Mouse (Mus musculus): Measurements from ENCODE around the gene Kif22. TPM values are rescaled to one million over a fixed set of nuclear protein-coding genes. Genes with fewer than 3 reads are reported as not detected.
A peak's percentile ranks its signal among the peaks of the same experiment; 100 is the strongest.

The Kif22 gene
- total RNA-seq, 4 experiments from 2014 or later: 1.2 to 2.2 (median 1.6) TPM; not detected in 1

DNA sequence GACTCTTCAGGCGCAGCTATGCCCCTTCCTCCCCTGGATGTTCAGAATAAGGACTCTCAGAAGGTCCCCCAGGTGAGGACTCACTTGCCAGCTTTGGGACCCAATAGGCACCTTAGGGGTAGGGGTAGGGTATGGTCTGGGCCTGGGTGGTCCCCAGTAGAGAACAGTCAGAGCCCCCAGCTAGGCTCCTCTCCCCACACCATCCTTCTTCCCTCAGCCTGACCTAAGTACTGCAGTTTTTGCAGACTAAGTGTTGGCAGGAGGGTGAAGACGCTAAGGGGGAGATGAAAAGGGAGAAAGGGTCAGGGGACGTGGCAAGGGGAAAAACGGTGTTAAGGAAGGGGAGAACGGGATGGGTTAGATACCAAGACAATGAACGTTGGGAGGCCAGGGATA, 24.3 kb downstream of the Kif22 start:
- no peak for DNase-seq (ENCODE audit: low spot score)

DNA sequence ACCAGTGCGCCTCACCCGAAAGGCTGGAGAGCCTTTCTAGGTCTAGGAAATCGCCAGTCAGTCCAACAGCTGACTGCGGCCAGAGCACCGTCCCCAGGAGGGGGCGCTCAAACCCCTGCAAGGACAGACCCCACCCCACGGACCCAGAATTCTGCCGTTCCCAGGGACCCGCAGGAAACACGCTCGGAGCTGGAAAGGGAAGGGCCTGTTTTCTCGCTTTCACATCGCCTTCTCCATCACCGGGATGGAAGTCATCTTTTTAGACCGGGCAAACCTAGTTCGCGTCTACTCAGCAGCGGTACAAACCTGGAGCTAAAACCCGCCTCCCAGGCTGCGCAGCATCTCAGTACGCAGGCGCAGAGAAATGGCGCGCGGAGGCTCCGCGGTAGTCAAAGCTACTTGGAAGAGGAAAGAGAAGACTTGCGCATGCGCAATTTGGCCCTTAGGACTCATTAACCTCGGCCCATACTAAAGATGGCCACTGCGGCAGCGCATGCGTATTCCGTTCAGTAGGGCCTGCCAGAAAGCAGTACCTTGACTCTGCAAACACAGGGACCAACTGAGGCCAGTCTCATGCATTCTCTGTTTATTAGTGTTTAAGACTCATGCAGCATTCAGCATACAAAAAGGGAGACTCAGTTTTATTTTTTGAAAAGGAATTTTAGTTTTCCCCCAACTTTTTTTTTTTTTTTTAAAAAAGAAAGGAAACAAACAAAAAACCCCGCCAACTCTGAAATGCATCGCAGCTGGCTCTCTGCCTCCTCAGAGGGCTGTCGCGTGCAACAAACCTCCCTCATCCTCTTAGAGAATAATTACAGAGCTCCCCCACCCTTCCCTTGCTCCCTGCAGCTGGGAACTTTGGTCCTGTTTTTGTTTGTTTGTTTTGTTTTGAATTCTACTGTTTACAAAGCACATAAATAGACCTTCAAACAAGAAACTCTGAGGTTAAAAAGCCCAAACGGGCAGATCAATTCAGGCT, 25.0 kb downstream of the Kif22 start, which contains the start of gene Pagr1a:
Gene Pagr1a (minus strand): TSS at position 382 of the 979 bp plus-strand sequence.
- peak; percentile 97 for DNase-seq (ENCODE audit: low spot score)

DNA sequence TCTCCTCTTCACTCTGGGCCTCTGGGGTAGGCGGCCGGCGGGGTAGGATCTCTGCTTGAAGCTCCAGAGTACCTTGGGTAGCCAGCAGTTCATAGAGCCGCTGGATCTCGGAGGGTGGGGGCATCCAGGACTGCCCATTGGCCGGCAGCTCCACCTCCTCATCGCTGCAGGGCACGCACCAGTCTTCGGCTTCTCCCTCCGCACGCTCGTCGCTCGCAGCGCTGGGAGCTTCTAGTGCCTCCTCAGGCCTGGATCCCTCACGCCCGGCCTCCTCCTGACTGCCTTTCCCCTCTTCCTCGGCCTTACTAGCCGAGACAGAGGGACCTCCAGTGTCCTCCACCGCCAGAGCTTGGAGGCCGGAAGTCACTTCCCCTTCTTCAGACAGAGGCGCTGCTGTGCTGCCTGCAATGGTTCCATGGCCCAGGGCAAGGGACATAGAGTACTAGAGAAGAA, 25.8 kb downstream of the Kif22 start:
- DNase-seq (ENCODE audit: low spot score): no peak

DNA sequence TGATC, 26.0 kb downstream of the Kif22 start, which contains the start of gene Pagr1b:
Gene Pagr1b (minus strand): TSS at position 4 of the 5 bp plus-strand sequence.
- no peak for DNase-seq (ENCODE audit: low spot score)

DNA sequence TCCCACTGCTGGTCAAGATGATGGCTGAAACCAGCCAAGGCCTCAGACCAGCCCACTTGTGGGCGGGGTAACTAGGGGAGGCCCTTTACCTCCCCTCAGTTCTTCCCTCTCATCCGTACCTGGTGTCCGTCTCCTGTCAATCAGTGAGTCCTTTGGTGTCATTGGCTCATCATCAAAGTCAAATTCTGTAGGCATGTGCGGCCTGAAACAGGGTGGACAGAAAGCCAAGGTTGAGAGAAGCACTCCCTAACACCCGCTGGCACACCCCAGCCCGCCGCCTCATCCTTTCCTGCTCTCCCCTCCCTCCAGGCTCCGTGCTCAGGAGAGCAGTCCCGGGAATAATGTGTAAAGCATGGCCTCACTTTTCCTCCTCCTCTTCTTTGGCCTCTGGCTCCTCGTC, 26.2 kb downstream of the Kif22 start:
- no peak for DNase-seq (ENCODE audit: low spot score)

DNA sequence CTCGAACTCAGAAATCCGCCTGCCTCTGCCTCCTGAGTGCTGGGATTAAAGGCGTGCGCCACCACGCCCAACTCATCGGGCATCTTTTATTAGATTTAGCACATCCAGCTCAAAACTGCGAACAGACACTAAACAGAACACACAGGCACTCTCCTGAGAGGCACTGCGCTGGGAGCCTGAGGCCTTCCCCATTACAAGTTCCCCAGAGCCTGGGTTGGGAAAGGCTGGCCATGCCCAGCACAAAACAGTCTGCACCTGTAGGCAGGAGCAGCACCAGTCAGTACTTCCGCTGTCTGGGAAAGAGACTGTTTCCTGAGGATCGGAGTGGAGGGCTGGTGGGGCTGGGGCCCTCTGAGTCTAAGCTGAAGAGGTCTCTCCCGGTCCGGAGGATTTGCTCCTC, 27.3 kb downstream of the Kif22 start:
- DNase-seq (ENCODE audit: low spot score): no peak

DNA sequence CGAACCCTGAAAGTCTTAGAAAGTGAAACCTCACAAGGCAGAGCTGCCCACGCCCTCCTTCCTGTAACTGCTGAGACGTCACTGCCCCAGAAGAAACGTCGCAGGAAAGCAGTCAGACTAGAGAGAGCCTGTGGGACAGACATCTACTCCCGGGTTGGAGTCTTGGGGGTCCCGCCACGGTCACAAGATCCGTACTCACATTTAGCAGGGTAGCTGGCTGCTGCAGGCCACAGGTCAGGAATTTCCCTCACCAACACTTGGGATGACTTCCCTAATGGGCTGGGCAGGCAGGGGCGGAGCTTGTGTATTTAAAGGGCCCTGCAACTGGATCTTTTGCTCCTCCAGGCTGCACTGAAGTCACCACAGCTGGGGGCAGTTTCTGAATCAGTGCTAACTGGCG, 28.0 kb downstream of the Kif22 start, which contains the start of gene Mvp:
Gene Mvp (minus strand): TSS at position 302 of the 400 bp plus-strand sequence.
- DNase-seq (ENCODE audit: low spot score): peak; percentile 87

DNA sequence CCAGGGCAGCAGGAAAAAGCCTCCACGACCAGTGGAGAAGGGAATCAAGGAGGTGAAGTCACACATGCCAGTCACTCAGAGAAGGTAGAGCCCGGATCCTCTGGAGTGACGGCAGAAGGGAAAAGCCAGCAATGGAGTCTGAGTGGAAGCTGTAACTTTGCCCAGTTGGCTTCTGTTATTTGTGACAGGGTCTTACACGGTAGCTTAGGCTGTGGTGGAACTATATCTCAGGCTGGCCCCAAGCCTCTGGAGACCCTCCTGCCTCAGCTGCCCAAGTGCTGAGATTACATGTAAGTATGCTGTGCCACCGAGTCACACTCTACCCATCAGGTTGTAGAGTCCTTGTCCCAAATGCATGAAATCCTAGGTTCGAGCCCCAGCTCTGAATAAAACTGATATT, 28.9 kb downstream of the Kif22 start:
- DNase-seq (ENCODE audit: low spot score): no peak

DNA sequence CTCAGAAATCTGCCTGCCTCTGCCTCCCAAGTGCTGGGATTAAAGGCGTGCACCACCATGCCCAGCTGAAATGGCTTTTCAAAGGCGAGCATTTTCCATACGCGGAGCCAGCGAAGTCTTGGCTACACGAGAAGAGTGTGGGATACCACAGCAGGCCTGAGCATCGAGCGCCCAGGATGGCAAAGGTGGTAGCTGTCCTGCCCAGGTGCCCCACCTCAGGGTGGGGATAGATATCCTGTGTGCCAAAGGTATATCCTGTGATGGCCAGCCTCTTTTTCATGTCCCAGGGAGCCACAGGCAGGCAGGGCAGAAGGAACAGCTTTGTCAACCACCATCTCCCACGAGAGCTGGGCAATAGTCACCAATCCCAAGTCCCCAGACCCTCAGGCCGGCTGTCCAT, 29.4 kb downstream of the Kif22 start:
- no peak for DNase-seq (ENCODE audit: low spot score)

DNA sequence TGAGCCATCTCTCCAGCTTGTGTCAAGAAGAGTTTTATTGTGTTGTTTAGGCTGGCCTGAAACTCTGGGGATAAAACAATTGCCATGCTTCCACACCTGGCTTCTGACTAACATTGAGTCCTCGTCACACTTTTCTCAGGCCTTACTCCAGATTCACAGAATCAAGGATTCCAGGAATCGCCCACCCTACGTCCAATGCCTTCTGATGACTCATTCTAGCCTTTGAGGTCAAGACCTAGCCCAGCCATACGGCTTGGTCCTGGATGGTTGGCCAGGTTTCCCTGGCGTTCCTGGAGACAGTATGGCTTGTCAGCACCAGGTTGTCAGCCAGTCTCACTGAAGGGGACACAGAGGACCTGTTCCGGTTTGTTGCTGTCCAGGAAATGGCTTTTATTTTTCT, 29.9 kb downstream of the Kif22 start:
- DNase-seq (ENCODE audit: low spot score): no peak

DNA sequence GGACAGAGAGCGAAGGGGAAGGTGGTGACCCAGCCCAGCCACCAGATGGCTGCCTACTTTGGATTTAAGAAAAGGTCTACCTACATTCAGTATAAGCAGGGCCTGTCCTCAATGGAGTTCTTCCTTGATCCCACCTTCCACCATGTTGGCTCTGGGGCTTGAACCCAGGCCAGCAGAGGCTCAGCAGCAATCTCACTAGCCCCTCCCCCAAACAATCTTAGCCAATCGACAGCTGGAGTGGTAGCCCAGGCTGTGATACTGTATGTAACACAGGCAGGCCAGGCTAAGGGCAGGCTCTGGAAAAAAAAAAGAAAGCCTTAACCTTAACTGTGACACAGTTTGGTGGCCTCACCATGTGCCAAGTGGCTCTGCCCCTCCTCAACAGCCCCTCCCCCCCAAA, 30.6 kb downstream of the Kif22 start:
- no peak for DNase-seq (ENCODE audit: low spot score)

DNA sequence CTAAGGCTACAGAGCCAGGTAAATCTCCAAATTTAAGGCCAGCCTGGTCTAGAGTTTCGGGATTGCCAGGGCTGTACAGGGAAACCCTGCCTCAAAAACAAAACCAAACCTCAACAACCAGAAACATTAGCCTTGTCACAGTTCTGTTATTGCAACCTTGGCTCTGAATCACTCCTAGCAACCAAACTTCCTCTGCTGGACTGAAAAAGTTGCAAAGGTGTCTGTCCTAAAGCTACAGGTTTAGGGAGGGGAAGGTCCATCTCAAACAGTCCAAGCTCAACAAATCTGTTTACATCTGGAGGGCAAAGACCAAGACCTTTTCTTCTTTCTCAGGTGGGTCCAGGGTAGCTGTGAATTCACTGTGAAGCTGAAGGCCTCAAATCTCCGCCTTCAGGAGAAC, 31.2 kb downstream of the Kif22 start:
- DNase-seq (ENCODE audit: low spot score): no peak

DNA sequence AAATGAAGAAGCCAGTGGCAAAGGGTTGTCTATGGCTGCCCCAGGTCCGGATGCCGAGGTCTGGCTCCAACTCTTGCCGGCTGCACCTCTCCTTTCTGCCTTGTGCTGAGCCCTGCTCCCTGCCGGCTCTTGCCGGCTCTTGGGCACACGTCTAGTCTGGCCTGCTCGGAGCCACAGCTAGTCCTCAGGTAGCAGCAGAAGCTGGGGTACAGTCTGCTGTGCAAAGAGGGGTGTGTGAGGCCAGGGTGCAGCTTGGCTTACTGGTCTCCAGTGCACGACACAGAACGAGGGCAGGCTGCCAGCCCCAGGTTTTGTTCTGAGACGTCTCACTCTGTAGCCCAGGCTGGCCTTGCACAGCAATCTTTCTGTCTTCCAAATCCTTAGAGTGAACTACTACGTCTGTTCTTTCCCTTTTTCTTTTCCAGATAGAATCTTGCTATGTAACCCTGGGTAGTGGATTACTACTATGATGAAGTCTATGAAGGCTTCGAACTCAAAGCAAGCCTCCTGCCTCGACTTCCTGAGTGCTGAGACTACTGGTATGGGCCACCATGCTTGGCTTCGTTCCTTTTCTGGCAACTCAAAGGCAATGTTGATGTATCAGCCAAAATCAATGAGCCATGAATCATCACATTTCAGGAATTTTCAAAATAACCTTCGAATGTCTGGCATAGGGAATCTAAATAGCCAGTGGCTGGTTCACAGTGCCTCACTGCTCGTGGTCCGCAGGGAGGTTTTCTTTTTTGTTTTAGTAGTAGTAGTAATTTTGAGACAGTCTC, 32.8 kb downstream of the Kif22 start:
- no peak for DNase-seq (ENCODE audit: low spot score)

DNA sequence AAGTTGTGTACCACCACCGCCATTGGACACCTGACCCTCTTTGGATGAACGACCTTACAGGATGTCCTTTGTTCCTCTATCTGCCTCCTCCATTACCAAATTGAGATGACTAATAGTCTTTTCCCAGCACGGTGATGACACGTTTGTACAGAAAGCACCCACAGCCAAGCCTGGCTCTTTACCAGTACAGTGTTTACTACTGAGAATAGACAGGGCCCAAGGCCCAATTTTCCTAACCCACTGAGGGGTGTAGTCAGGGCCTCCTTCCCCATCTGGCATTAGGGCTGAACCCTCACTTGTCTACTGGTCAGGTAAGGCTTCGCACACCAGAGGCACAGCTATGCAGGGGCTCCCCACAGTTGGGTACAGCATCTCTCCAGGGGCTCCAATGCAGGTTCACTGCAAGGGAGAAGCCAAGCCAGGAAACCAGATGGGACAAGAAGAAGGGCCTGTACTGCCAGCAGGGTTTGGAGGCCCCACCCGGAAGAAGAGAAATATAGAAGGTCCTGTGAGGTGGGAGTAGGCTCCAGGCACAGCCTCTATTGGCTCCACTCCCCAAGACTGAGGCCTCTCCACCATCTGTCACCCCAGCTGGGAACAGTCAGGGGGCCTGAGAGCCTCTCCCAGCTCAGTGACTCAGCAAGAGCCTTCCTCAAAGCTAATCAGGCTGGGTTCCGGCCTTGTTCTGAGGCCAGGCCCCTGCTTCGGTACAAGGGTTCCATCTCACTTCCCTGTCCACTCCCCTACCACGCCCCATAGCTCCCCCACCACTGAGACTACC, 33.8 kb downstream of the Kif22 start:
- peak; percentile 87 for DNase-seq (ENCODE audit: low spot score)

DNA sequence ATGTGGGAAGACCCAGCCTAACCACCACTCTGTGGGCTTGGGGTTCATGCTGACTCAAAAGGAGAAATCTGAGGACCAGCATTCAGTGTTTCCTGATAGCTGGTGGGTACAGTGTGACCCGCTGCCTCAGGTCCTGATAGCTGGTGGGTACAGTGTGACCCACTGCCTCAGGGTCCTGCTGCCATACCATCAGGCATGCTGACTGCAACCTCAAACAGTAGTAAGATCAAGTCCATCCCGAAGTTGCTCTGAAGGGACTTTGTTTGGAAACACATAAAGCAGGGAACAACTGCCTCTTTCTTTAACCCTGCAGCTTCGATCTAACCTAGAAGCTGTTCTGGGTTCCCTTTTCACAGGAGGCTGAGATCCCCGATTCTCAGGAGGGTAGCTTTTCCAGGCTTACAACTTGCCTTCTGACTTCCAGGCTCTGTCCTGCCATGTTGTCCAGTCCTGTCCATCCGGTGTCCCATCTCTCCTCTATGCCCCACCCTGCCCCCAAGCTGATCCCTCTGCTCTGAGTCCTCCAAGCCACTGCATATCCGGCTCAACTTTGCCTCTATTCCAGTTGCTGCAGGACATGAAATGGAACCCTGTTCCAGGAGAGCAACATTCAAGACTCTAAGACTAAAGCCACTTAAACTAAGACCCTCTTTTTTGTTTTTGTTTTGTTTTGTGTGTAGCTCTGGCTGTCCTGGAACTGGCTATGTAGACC, 34.8 kb downstream of the Kif22 start:
- DNase-seq (ENCODE audit: low spot score): no peak

DNA sequence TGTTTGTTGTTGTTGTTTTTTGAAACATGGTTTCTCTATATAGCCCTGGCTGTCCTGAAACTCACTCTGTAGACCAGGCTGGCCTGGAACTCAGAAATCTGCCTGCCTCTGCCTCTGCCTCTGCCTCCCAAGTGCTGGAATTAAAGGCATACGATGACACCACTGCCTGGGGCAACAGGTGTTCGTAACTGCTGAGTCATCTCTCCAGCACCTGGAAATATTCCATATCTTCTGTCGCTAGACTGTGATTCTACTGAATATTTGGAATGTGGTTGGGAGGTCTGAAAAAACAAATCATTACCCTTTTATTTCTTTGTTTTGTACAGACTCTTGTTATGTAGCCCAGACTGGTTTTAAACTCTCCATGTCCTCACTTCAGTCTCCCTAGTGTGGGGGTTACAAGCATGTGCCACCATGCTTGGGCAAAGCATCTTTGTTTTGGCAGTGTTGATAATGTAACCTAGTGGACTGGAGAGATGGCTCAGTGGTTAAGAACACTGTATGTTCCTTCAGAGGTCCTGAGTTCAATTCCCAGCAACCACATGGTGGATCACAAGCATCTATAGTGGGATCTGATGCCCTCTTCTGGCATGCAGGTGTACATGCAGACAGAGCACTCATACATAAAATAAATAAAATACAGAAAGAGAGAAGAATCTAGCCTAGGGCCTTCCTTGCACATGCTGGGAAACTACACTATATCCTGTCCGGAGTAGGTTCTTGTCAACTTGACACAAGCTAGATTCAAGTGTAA, 38.0 kb downstream of the Kif22 start:
- no peak for DNase-seq (ENCODE audit: low spot score)

DNA sequence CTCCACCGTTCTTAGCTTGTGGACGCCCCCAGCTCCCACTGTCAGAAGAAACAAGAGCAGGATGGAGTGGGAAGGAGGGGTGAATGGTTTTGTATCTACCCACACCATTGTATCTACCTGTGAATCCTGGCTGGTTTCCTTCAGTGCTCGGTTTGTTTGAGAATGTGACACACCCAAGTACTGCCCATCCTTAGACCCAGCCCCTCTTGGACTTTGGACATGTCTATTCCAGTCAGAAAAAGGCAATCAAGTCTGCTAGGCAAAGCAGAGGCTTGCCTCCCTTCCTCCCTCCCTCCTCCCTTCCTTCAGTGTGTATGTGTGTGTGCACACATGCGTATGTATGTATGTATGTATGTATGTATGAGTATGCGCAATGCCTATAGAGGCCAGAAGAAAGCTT, 38.7 kb downstream of the Kif22 start:
- no peak for DNase-seq (ENCODE audit: low spot score)

DNA sequence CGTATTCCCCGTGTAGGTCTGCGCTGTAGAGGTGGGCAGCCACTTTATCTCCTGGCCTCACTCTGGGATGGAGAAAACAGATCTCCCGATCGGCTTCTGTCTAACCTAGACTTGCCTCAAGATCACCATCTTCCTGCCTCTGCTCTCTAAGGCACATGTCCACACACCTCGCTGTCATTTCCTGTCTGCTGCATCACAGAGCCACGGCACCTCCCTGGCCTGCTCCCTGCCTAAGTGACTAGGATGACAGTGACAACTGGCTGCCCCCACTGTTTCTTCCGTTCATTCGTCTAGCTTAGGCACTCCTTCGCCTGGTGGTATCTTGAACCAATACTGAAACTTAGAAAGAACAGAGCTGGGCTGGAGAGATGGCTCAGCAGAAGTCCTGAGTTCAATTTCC, 42.7 kb downstream of the Kif22 start:
- no peak for DNase-seq (ENCODE audit: low spot score)

DNA sequence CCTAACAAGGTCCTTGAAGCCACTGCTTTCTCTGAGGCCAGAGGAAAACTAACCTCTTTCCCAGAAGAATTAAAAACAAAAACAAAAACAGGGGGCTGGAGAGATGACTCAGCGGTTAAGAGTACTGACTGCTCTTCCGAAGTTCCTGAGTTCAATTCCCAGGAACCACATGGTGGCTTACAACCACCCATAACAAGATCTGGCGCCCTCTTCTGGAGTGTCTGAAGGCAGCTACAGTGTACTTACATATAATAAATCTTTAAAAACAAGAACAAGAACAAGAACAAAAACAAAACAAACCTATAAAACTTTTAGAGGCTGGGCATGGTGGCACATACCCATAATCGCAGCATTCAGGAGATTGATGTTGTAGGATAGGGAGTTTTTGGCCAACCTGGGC, 45.8 kb downstream of the Kif22 start:
- no peak for DNase-seq (ENCODE audit: low spot score)

DNA sequence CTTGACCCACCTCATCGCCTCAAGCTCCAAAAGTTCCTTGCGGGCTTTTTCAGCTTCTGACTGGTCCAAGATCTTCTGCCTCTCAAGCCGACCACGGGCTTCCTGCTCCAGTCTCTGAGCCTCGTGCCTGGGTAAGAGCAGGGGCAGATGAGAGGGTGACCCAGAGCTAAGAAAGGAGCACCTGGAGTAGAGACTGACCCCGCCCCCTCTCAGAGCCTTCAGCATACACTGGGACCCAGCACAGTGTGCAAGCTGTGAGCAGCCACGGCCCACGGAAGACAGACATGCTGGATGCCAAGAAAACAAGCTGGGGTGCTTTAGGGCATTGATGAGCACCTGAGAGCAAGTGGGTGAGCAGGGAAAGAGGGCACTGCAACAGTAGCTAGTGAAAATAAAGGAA, 53.5 kb downstream of the Kif22 start:
- DNase-seq (ENCODE audit: low spot score): no peak

DNA sequence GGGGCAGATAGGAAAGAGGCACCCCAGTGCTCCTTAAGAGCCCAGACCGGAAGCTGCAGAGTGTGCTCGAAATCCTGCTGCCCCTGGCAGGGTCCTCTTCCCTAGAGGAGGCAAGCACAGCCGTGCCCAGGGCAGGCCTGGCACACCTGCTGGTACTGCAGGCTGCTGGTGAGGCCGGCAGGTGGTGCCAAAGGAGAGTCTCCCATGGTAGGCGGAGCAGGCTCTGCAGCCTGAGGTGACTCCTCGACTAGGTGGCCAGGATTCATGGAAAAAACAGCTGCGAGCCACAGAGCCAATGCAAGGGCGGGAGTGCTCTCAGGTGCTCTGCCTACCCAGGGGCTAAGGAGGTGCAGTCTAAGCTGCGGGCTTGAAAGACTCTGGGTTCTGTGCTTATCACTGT, 56.0 kb downstream of the Kif22 start:
- no peak for DNase-seq (ENCODE audit: low spot score)
